Mouse (Mus musculus) liver, embryonic 14.5 days (tissue): ENCODE results near the gene Birc7.

Source experiments
- CTCF ChIP-seq: IDR thresholded peaks from 2 replicates; pipeline ENCODE4 v1.5.1; 2016; ENCODE audit warnings: antibody characterized with exemption, low read depth, control low read depth
- EP300 ChIP-seq: IDR thresholded peaks from 2 replicates; pipeline ENCODE4 v1.6.1; 2016; ENCODE audit warnings: antibody characterized with exemption, low read depth

GRCm38 (mm10) chr2:180893537-180894028 lies 35.2 kb upstream of the Birc7 start:
- TF ChIP-seq CTCF = no peak
- TF ChIP-seq EP300 = no peak
